Mouse (Mus musculus): ENCODE results near the gene Cdk4.
A peak's percentile ranks its signal among the peaks of the same experiment; 100 is the strongest.

Cdk4 gene

GRCm38 (mm10) chr10:127063239-127063872, at the start of gene Cdk4:
Gene Cdk4 (plus strand): TSS chr10:127063534.
- peak; percentile 99 for DNase-seq (ENCODE audit: low spot score in 2 of 2)

- DNase-seq (ENCODE audit: low spot score in 2 of 2): no peak
Measured at GRCm38 (mm10) chr10:127016488-127016887, 46.8 kb upstream of the Cdk4 start.

GRCm38 (mm10) chr10:127017071-127017470, 46.3 kb upstream of the Cdk4 start:
- DNase-seq (ENCODE audit: low spot score in 2 of 2): no peak

- no peak for DNase-seq (ENCODE audit: low spot score in 2 of 2)
Measured at GRCm38 (mm10) chr10:127018422-127018821, 44.9 kb upstream of the Cdk4 start.

- peak; percentile 91 to 95 for DNase-seq (ENCODE audit: low spot score in 2 of 2)
Measured at GRCm38 (mm10) chr10:127030336-127031296, 32.7 kb upstream of the Cdk4 start, which contains the start of gene Tsfm. Gene Tsfm (minus strand): TSS chr10:127030840.

GRCm38 (mm10) chr10:127033301-127033741, 30.0 kb upstream of the Cdk4 start:
- DNase-seq (ENCODE audit: low spot score in 2 of 2): no peak

- DNase-seq (ENCODE audit: low spot score in 2 of 2): no peak
Measured at GRCm38 (mm10) chr10:127036273-127036672, 27.1 kb upstream of the Cdk4 start.

GRCm38 (mm10) chr10:127037641-127038040, 25.7 kb upstream of the Cdk4 start:
- no peak for DNase-seq (ENCODE audit: low spot score in 2 of 2)

GRCm38 (mm10) chr10:127040569-127041214, 22.6 kb upstream of the Cdk4 start:
- DNase-seq (ENCODE audit: low spot score in 2 of 2): no peak

GRCm38 (mm10) chr10:127041274-127041766, 22.0 kb upstream of the Cdk4 start, which contains the start of the genes Mettl1 and Eef1akmt3:
Gene Mettl1 (plus strand): TSS chr10:127041414.
Gene Eef1akmt3 (minus strand): TSS chr10:127041513.
- peak in 1 of 2 experiments; percentile 38 for DNase-seq (ENCODE audit: low spot score in 2 of 2)

- DNase-seq (ENCODE audit: low spot score in 2 of 2): peak; percentile 81 to 92
Measured at GRCm38 (mm10) chr10:127041774-127042338, 21.5 kb upstream of the Cdk4 start.

- DNase-seq (ENCODE audit: low spot score in 2 of 2): no peak
Measured at GRCm38 (mm10) chr10:127042468-127043115, 20.7 kb upstream of the Cdk4 start.

- no peak for DNase-seq (ENCODE audit: low spot score in 2 of 2)
Measured at GRCm38 (mm10) chr10:127043187-127043586, 20.1 kb upstream of the Cdk4 start.

- no peak for DNase-seq (ENCODE audit: low spot score in 2 of 2)
Measured at GRCm38 (mm10) chr10:127047954-127048353, 15.4 kb upstream of the Cdk4 start, which contains the start of gene Cyp27b1. Gene Cyp27b1 (plus strand): TSS chr10:127048250.

- DNase-seq (ENCODE audit: low spot score in 2 of 2): no peak
Measured at GRCm38 (mm10) chr10:127048608-127049394, 14.5 kb upstream of the Cdk4 start.

GRCm38 (mm10) chr10:127049395-127050118, 13.8 kb upstream of the Cdk4 start:
- no peak for DNase-seq (ENCODE audit: low spot score in 2 of 2)

GRCm38 (mm10) chr10:127050119-127050474, 13.2 kb upstream of the Cdk4 start:
- no peak for DNase-seq (ENCODE audit: low spot score in 2 of 2)

- DNase-seq (ENCODE audit: low spot score in 2 of 2): no peak
Measured at GRCm38 (mm10) chr10:127054646-127055045, 8.7 kb upstream of the Cdk4 start.

GRCm38 (mm10) chr10:127055406-127055805, 7.9 kb upstream of the Cdk4 start:
- DNase-seq (ENCODE audit: low spot score in 2 of 2): no peak

Measured in cerebellum, postnatal 4 days (tissue).